ENCODE assay signal across 11 mouse cellular contexts in genomic region chr3:89898870-89899510, GRCm38 (mm10). TPM values are rescaled to one million over a fixed set of nuclear protein-coding genes. Genes with fewer than 3 reads are reported as not detected.
DNase-seq lines count a peak whose midpoint lies in the region; ATAC-seq lines count a peak whose summit lies in the region.
"Had no signal": no experiment of that assay in that cellular context is flagged by ENCODE, and none has a peak within 500 bp of the region (broad histone marks: within the 10 kb centered on the region; RNA-seq: fewer than 3 reads in every experiment).

No protein-coding gene starts in this region.

- H3K4me1 ChIP-seq in liver, embryonic 16.5 days (ENCODE audit: control insufficient read depth, low read depth, low read length): peaks cover 28% of the 10 kb centered on the region
- H3K4me1 ChIP-seq in stomach, embryonic 16.5 days (ENCODE audit: control insufficient read depth, insufficient read depth, low read length): peaks cover 27% of the 10 kb centered on the region; the same call in 1 of the 2 replicates
- H3K4me1 ChIP-seq: forebrain, embryonic 13.5 days had no signal

- H3K27ac ChIP-seq in liver, embryonic 16.5 days (ENCODE audit: low read length): peak overlapping the region; percentile 67
- H3K27ac ChIP-seq in stomach, embryonic 16.5 days (ENCODE audit: low read length): 0 out of 2 replicates have a peak overlapping the region, but pooled peaks have one; percentile 10
- H3K27ac ChIP-seq: forebrain, embryonic 13.5 days had no signal

- no peaks in the 10 kb centered on the region for H3K36me3 ChIP-seq in liver, embryonic 16.5 days (ENCODE audit: control insufficient read depth, insufficient read depth)
- H3K36me3 ChIP-seq in stomach, embryonic 16.5 days (ENCODE audit: control insufficient read depth, insufficient read depth, low read length): no peaks in the 10 kb centered on the region

- H3K9me3 ChIP-seq in liver, embryonic 16.5 days (replicated peaks; ENCODE audit: control insufficient read depth, low read length): no peaks in the 10 kb centered on the region
- H3K9me3 ChIP-seq in stomach, embryonic 16.5 days (replicated peaks; ENCODE audit: control insufficient read depth, low read length): no peaks in the 10 kb centered on the region
- H3K9me3 ChIP-seq: forebrain, embryonic 13.5 days had no signal

- no peak for DNase-seq in liver
- peak; percentile 45 to 51 for DNase-seq in heart, postnatal 10 days
- DNase-seq in kidney, postnatal 10 days: peak; percentile 47
- no peak for DNase-seq in layer of hippocampus, adult 9-10 months (ENCODE audit: low spot score)
- no peak for DNase-seq in spleen, postnatal 36 days (ENCODE audit: low spot score in 2 of 2)
- DNase-seq: adrenal gland, postnatal 25 days; cerebellum, postnatal 10 days; layer of hippocampus, postnatal 36 days had no signal

- H3K4me2 ChIP-seq in liver, embryonic 16.5 days (ENCODE audit: low read depth, low read length): no peak overlapping the region
- no peak overlapping the region for H3K4me2 ChIP-seq in stomach, embryonic 16.5 days (ENCODE audit: low read depth, low read length)
- H3K4me2 ChIP-seq: forebrain, embryonic 13.5 days had no signal

- 54% methylated on average over 5 of the region's 5 CpGs for WGBS in liver, embryonic 16.5 days (ENCODE audit: insufficient replicate concordance)
- WGBS in stomach, embryonic 16.5 days: 53% methylated on average over 5 of the region's 5 CpGs

- no peaks in the 10 kb centered on the region for H3K27me3 ChIP-seq in liver, embryonic 16.5 days (ENCODE audit: control insufficient read depth, insufficient read depth, low read depth, low read length)
- no peaks in the 10 kb centered on the region for H3K27me3 ChIP-seq in stomach, embryonic 16.5 days (ENCODE audit: control insufficient read depth, insufficient read depth, low read length)
- H3K27me3 ChIP-seq: forebrain, embryonic 13.5 days had no signal

- H3K9ac ChIP-seq in liver, embryonic 16.5 days (ENCODE audit: low read depth, low read length): no peak overlapping the region
- H3K9ac ChIP-seq in stomach, embryonic 16.5 days (ENCODE audit: low read length): no peak overlapping the region
- H3K9ac ChIP-seq: forebrain, embryonic 13.5 days had no signal

- peak; percentile 53 for ATAC-seq in liver, embryonic 16.5 days (ENCODE audit: low read depth)
- ATAC-seq in stomach, embryonic 16.5 days (ENCODE audit: insufficient read depth, low FRiP score): no peak
- ATAC-seq: forebrain, embryonic 13.5 days had no signal

- H3K4me3 ChIP-seq in liver, embryonic 16.5 days (ENCODE audit: low read depth, low read length): no peak overlapping the region
- H3K4me3 ChIP-seq in stomach, embryonic 16.5 days (replicated peaks; ENCODE audit: low read length): no peak overlapping the region
- H3K4me3 ChIP-seq: forebrain, embryonic 13.5 days had no signal

- intact Hi-C loops in heart, postnatal 10 days (cut with DNase I): no loop called here

RNA-seq across cellular contexts. Expression of gene Il6ra, which starts 14.0 kb away (rescaled TPM):
- polyA plus RNA-seq in liver, embryonic 16.5 days (2015; fragmentation: Nextera tagmentation; extraction: Ambion mirVana): 5.9 and 7.1 TPM in 2 replicates
- 1 to 10 TPM; 3.9 to 4.0 TPM for total RNA-seq in heart, postnatal 10 days (2021)
- 2.9 and 3.2 TPM in 2 replicates for polyA plus RNA-seq in stomach, embryonic 16.5 days (2015; fragmentation: Nextera tagmentation; extraction: Ambion mirVana)

Comparison
In these comparisons a context has a peak if more than half of its experiments do, and no peak if none do; other contexts are left out.
1. DNase-seq: peak in heart, postnatal 10 days (2 of 2) and kidney, postnatal 10 days (single experiment); none in liver (single experiment), layer of hippocampus, adult 9-10 months (single experiment) and spleen, postnatal 36 days (0 of 2).